Mouse (Mus musculus): ENCODE data around the gene Baz1b. TPM values are rescaled to one million over a fixed set of nuclear protein-coding genes. Genes with fewer than 3 reads are reported as not detected.

The Baz1b gene
- polyA plus RNA-seq, 1 experiment from 2014 or later, result 26.6 TPM

DNA sequence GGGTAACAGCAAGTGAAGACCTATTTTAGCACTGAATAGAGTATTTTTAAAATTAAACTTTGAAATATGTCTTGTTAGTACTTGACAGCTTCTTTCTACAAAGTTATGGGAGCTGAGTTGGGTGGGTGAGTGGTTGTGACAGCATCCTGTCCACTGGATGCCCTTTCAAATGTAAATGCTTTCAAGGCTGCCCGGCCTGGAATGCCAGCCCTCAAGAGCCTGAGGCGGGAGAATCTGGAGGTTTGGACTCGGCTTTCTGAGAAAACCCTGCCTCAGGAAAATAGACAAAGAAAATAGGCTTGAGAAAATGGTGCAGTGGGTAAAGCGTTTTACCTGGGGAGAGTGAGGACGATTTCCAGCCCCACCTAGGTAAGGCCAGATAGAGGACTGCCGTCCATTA lies 5.3 kb upstream of the Baz1b start:
- Histone ChIP-seq H3K9me3 (no peaks in the 10 kb centered on the region), H3K4me1 (replicated peaks) (0 out of 2 replicates have a peak, but pooled peaks cover 4% of the 10 kb centered on the region), H3K27me3 (no peaks in the 10 kb centered on the region), H3K4me2 (no peak overlapping the region), H3K36me3 (peaks cover 56% of the 10 kb centered on the region), H3K9ac (no peak overlapping the region), H3K27ac (replicated peaks) (no peak overlapping the region), H3K4me3 (no peak overlapping the region)
- ATAC-seq (ENCODE audit: low FRiP score, low read depth), result no peak
- WGBS, result 70% methylated on average over 6 of the region's 6 CpGs

DNA sequence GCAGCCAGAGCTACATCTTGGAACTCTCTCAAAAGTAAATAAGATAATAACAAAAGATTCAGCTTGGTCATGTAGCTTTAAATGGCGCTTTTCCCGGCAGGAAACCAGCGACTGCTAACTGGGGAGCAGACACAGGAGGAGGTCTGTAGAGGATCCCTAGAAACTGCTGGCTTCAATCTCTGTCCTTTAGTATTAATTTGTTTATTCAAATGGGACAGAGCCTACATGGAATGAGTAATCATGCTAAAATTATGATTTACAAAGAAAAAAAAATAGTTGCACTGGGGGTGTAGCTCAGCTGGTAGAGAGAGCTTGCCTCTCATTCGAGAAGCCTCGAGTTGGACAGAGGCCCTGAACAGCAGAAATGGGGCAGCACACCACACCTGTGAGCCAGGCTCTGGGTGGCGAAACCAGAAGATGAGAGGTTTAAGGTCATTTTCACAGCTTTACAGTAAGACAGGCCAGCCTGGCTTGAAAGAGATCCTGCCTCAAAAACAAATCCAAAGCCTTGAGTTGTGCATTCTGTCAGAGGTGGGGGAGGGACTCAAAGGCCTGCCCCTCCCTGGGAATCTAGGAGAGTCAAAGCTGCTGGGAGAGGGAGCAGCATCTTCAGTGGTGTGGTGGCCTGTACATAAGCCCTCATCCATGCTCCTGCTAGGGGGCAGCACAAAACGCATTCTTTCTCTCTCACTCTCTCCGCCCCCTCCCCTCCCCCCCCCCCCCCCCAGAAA lies 3.8 kb upstream of the Baz1b start:
- Histone ChIP-seq H3K36me3 (peaks cover 43% of the 10 kb centered on the region), H3K9ac (no peak overlapping the region), H3K4me2 (no peak overlapping the region), H3K4me3 (no peak overlapping the region), H3K27me3 (no peaks in the 10 kb centered on the region), H3K9me3 (no peaks in the 10 kb centered on the region), H3K4me1 (replicated peaks) (peaks cover 7% of the 10 kb centered on the region), H3K27ac (replicated peaks) (0 out of 2 replicates have a peak overlapping the region, but pooled peaks have one; percentile 25)
- WGBS, result 56% methylated on average over 8 of the region's 8 CpGs
- no peak for ATAC-seq (ENCODE audit: low FRiP score, low read depth)

GRCm38 (mm10) chr5:135185016-135185415 lies 2.0 kb upstream of the Baz1b start:
- no peak for ATAC-seq (ENCODE audit: low FRiP score, low read depth)

GRCm38 (mm10) chr5:135185596-135185995 lies 1.5 kb upstream of the Baz1b start:
- no peaks in the 10 kb centered on the region for H3K27me3 ChIP-seq
- H3K27ac ChIP-seq (replicated peaks), result no peak overlapping the region
- no peaks in the 10 kb centered on the region for H3K9me3 ChIP-seq
- no peak for ATAC-seq (ENCODE audit: low FRiP score, low read depth)
- no peak overlapping the region for H3K4me2 ChIP-seq
- 42% methylated on average over 3 of the region's 3 CpGs for WGBS
- H3K36me3 ChIP-seq, result peaks cover 22% of the 10 kb centered on the region
- H3K4me1 ChIP-seq (replicated peaks), result peaks cover 30% of the 10 kb centered on the region
- H3K4me3 ChIP-seq, result no peak overlapping the region
- no peak overlapping the region for H3K9ac ChIP-seq

More at GRCm38 (mm10) chr5:135185016-135185415, 2.0 kb upstream of the Baz1b start:
- H3K9ac ChIP-seq, result no peak overlapping the region
- no peak overlapping the region for H3K4me3 ChIP-seq
- WGBS, result 98% methylated on average over 3 of the region's 3 CpGs
- peaks cover 24% of the 10 kb centered on the region for H3K4me1 ChIP-seq (replicated peaks)
- no peak overlapping the region for H3K27ac ChIP-seq (replicated peaks)
- H3K4me2 ChIP-seq, result no peak overlapping the region
- no peaks in the 10 kb centered on the region for H3K27me3 ChIP-seq
- no peaks in the 10 kb centered on the region for H3K9me3 ChIP-seq
- peaks cover 28% of the 10 kb centered on the region for H3K36me3 ChIP-seq

DNA sequence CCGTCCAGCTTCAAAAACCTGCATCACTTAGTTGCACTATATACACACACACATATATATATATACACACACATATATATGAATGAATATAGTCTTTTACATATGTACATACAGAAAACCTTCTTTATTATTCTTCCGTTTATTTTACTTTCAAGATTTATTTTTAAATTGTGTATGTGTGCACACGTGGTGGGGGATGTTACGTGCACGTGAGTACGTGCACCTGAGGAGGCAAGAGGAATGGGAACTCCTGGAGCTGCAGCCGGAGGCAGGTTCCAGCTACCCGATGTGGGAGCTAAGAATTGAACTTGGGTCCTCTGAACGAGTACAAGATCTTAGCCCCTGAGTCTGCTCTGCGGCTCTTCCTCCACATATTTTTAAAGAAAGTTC lies 838 bp upstream of the Baz1b start:
- H3K4me2 ChIP-seq, result peak overlapping the region; percentile 90
- H3K9me3 ChIP-seq, result no peaks in the 10 kb centered on the region
- no peaks in the 10 kb centered on the region for H3K27me3 ChIP-seq
- H3K27ac ChIP-seq (replicated peaks), result peak overlapping the region; percentile 96
- WGBS, result 18% methylated on average over 10 of the region's 10 CpGs
- peak overlapping the region; percentile 98 for H3K4me3 ChIP-seq
- ATAC-seq (ENCODE audit: low FRiP score, low read depth), result no peak
- H3K4me1 ChIP-seq (replicated peaks), result peaks cover 32% of the 10 kb centered on the region
- peak overlapping the region; percentile 97 for H3K9ac ChIP-seq
- peaks cover 16% of the 10 kb centered on the region for H3K36me3 ChIP-seq

DNA sequence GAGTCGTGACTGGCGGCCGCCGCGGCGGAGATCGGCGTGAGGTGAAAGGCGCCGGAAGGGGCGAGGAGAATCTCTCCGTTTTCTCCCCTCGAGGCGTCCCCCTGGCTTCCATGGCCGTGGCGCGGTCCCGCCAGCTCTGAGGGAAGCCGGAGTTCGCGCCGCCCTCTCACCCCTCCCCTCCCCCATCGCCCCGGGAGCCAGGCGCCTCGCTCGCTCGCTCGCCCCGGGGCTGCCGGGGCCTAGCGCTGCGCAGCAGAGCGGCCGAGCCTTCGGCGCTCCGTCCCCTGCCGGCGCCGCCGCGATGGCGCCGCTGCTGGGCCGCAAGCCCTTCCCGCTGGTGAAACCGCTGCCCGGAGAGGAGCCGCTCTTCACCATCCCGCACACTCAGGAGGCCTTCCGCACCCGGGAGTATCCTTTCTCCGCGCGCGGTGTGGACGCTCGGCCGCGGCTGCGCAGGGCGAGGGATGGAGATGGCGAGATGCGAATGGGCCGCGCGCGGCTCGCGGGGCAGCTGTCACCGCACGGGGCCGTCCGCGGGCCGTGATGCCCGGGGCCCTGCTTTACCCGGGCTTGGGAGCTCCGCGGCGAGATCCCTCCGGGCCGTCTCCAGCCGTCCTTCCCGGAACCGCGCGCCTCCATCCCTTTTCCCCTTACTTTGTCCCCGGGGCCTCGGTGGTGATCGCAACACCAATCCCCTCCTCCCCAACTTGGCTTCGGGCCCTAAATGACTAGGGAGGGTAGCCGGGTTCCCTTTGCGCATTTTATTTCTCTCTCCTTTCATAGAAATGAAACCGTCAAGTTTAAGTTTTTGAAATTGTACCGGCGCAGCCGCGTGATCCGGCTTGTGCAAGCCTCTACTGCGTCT lies 517 bp downstream of the Baz1b start:
- ATAC-seq (ENCODE audit: low FRiP score, low read depth), result peak; percentile 65
- Histone ChIP-seq H3K9ac (peak overlapping the region; percentile 97), H3K27me3 (no peaks in the 10 kb centered on the region), H3K36me3 (peaks cover 3% of the 10 kb centered on the region), H3K4me1 (replicated peaks) (peaks cover 45% of the 10 kb centered on the region), H3K4me2 (peak overlapping the region; percentile 90), H3K27ac (replicated peaks) (peak overlapping the region; percentile 96), H3K9me3 (no peaks in the 10 kb centered on the region), H3K4me3 (peak overlapping the region; percentile 98)
- WGBS, result under 1% methylated on average over 93 of the region's 102 CpGs

- H3K4me3 ChIP-seq, result peak overlapping the region; percentile 98
- H3K9ac ChIP-seq, result peak overlapping the region; percentile 97
- 0% methylated on average over 8 of the region's 8 CpGs for WGBS
- H3K4me1 ChIP-seq (replicated peaks), result peaks cover 50% of the 10 kb centered on the region
- peak overlapping the region; percentile 96 for H3K27ac ChIP-seq (replicated peaks)
- no peaks in the 10 kb centered on the region for H3K9me3 ChIP-seq
- no peaks in the 10 kb centered on the region for H3K36me3 ChIP-seq
- peak overlapping the region; percentile 90 for H3K4me2 ChIP-seq
- no peak for ATAC-seq (ENCODE audit: low FRiP score, low read depth)
- no peaks in the 10 kb centered on the region for H3K27me3 ChIP-seq
Measured at GRCm38 (mm10) chr5:135188214-135188554, 1.1 kb downstream of the Baz1b start.

DNA sequence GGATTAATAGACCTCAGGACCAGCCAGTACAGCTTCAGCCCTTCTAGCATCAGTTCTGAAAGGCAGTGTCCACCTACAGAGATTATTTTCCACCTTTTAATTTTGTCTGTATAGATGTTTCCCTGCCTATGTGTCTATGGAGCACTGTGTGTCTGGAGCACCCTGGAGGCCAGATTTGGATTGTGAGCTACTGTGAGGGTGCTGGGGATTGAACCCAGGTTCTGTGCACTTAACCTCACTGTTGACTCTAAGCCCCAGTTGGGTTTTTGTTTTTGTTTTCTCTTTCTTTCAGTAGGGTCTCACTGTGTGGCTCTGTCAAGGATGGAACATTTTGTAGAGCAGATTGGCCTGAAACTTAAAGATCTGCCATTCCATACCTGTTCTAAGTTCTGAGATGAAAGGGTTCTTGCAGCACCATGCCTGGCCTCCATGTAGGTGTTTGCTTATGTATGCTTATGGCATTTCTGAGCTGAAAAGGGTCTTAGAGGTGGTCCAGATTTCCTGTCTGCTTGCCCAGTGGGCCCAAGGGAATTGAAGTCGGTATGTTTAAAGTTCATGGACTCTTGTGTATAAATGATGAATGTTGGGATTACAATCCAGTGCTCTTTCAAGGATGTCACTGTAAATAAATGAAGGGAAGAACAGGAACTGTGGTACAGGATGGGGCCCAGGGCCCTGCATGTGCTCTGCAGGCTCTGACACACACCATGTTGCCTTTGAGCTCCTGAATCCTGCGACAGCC lies 2.4 kb downstream of the Baz1b start:
- WGBS, result 56% methylated on average over 2 of the region's 2 CpGs
- no peaks in the 10 kb centered on the region for H3K27me3 ChIP-seq
- ATAC-seq (ENCODE audit: low FRiP score, low read depth), result no peak

DNA sequence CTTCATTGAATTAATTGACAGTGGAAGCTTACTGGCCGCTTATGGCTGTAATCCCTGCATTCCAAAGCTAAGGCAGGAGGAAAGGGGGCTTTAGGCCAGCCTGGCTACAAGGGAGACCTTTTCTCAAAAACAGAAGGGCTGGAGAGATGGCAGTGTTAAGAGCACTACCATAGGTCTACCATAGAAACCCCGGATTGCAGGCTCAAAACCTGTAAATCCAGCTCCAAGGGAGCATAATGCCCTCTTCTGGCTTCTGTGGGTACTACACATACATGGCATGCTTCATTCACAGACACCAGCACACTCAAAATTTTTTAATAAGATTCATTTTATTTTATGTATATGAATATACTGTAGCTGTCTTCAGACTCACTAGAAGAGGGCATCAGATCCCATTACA lies 4.6 kb downstream of the Baz1b start:
- H3K36me3 ChIP-seq, result 0 out of 2 replicates have a peak, but pooled peaks cover 9% of the 10 kb centered on the region
- WGBS, result 35% methylated on average over 2 of the region's 2 CpGs
- no peak overlapping the region for H3K9ac ChIP-seq
- no peaks in the 10 kb centered on the region for H3K27me3 ChIP-seq
- H3K4me2 ChIP-seq, result no peak overlapping the region
- H3K4me3 ChIP-seq, result no peak overlapping the region
- H3K9me3 ChIP-seq, result no peaks in the 10 kb centered on the region
- ATAC-seq (ENCODE audit: low FRiP score, low read depth), result no peak
- H3K27ac ChIP-seq (replicated peaks), result no peak overlapping the region
- peaks cover 51% of the 10 kb centered on the region for H3K4me1 ChIP-seq (replicated peaks)

More for the DNA sequence above, 2.4 kb downstream of the Baz1b start:
- H3K9ac ChIP-seq, result peak overlapping the region; percentile 97; the same call in 1 of the 2 replicates
- peaks cover 54% of the 10 kb centered on the region for H3K4me1 ChIP-seq (replicated peaks)
- no peaks in the 10 kb centered on the region for H3K9me3 ChIP-seq
- peak overlapping the region; percentile 90 for H3K4me2 ChIP-seq
- H3K36me3 ChIP-seq, result no peaks in the 10 kb centered on the region
- peak overlapping the region; percentile 98 for H3K4me3 ChIP-seq
- no peak overlapping the region for H3K27ac ChIP-seq (replicated peaks)

DNA sequence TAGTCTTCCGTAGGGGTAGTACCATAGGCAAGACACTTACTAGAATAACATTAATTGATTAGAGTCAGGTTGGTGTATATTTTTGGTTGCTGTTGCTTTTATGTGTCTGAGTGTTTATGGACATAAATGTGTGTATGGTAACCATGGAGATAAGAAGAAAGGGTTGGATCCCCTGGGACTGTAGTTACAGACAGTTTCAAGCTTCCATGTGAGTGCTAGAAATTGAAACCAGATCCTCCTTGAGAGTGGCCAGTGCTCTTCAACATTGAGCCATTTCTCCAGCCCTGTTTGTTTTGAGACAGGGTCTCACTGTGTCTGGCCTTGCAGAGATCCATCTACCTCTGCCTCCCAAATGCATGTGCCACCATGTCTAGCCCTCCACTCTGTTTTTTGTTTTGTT lies 5.4 kb downstream of the Baz1b start:
- Histone ChIP-seq H3K36me3 (0 out of 2 replicates have a peak, but pooled peaks cover 9% of the 10 kb centered on the region), H3K4me3 (no peak overlapping the region), H3K4me2 (no peak overlapping the region), H3K27me3 (no peaks in the 10 kb centered on the region), H3K27ac (replicated peaks) (no peak overlapping the region), H3K4me1 (replicated peaks) (peaks cover 51% of the 10 kb centered on the region), H3K9ac (no peak overlapping the region), H3K9me3 (no peaks in the 10 kb centered on the region)
- ATAC-seq (ENCODE audit: low FRiP score, low read depth), result no peak
- WGBS, result 87% methylated on average over 1 of the region's 1 CpGs

- H3K4me3 ChIP-seq, result no peak overlapping the region
- H3K4me1 ChIP-seq (replicated peaks), result peaks cover 22% of the 10 kb centered on the region
- H3K36me3 ChIP-seq, result peaks cover 36% of the 10 kb centered on the region
- ATAC-seq (ENCODE audit: low FRiP score, low read depth), result no peak
- no peak overlapping the region for H3K9ac ChIP-seq
- no peak overlapping the region for H3K4me2 ChIP-seq
- no peaks in the 10 kb centered on the region for H3K9me3 ChIP-seq
- H3K27me3 ChIP-seq, result no peaks in the 10 kb centered on the region
- WGBS, result 83% methylated on average over 6 of the region's 6 CpGs
- no peak overlapping the region for H3K27ac ChIP-seq (replicated peaks)
Measured at GRCm38 (mm10) chr5:135196367-135196766, 9.3 kb downstream of the Baz1b start.

All from hindbrain, embryonic 15.5 days (tissue).